Mouse (Mus musculus): ENCODE data around the gene Cpne6. TPM values are rescaled to one million over a fixed set of nuclear protein-coding genes. Genes with fewer than 3 reads are reported as not detected.

Gene Cpne6
- polyA plus RNA-seq (2016; fragmentation: Nextera tagmentation; extraction: Ambion mirVana): 1.1 and 1.6 TPM in 2 replicates

DNA sequence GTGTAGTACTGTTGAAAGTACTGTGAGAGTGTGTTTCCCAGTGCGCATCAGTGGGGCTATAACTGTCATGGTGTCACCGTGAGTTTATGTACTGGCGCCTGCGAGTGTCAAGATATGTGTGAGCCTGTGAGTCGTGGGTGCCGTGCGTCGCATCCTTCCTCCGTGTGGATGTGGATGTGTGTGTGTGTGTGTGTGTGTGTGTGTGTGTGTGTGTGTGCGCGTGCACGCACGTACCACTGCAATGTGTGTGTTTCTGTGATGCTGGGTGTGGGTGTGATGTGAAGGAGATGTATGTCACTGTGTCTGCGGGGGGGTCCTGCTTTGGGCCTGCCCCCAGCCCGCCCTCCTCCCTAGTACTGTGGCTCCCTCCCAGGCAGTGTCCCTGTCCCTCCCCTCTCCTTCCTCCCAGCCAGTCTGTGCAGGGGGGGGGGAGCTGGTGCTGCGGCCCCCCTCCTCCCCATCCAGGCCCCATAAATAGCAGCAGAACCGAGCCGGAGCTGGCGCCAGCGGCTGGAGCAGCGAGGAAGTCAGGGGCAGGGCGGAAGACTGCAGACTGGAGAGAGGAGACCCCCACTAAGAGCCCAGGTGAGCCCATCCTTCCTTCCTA lies at the start of gene Cpne6:
Gene Cpne6, plus strand, starts transcription at position 321 of the 607 bp plus-strand sequence.
- Histone ChIP-seq H3K4me3 (no peak within 1 kb of the TSS), H3K27me3 (ENCODE audit: insufficient read depth, poor library complexity, severe bottlenecking) (peaks cover 26% of the 10 kb centered on the region), H3K27ac (peak within 1 kb of the TSS; percentile 31; the same call in 1 of the 2 replicates), H3K4me1 (replicated peaks) (peaks cover 33% of the 10 kb centered on the region), H3K9me3 (no peaks in the 10 kb centered on the region), H3K36me3 (no peaks in the 10 kb centered on the region)
- 75% methylated on average over 22 of the region's 22 CpGs for WGBS
- DNase-seq (ENCODE audit: low spot score): no peak

DNA sequence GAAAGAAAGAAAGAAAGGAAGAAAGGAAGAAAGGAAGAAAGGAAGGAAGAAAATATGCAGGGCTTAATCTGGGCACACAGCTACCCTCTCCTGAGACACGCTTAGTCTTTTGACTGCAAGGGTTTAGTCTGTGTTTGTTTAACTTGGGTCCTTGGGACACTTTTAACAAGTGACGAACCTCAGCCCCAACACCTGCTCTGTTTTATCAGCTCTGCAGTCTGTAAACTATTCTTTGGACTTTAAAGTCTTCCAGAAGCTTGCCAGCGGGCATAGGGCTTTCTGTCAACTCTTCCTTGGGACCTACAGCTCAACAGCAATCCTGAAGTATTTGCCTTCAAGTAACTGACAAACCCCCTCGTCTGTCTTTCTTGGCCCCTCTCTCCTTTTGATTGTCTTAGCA lies 48.5 kb upstream of the Cpne6 start:
- Histone ChIP-seq H3K27me3 (ENCODE audit: insufficient read depth, poor library complexity, severe bottlenecking) (no peaks in the 10 kb centered on the region), H3K4me3 (no peak overlapping the region), H3K36me3 (no peaks in the 10 kb centered on the region), H3K9me3 (no peaks in the 10 kb centered on the region), H3K27ac (no peak overlapping the region), H3K4me1 (replicated peaks) (no peaks in the 10 kb centered on the region)
- 66% methylated on average over 4 of the region's 4 CpGs for WGBS
- no peak for DNase-seq (ENCODE audit: low spot score)

DNA sequence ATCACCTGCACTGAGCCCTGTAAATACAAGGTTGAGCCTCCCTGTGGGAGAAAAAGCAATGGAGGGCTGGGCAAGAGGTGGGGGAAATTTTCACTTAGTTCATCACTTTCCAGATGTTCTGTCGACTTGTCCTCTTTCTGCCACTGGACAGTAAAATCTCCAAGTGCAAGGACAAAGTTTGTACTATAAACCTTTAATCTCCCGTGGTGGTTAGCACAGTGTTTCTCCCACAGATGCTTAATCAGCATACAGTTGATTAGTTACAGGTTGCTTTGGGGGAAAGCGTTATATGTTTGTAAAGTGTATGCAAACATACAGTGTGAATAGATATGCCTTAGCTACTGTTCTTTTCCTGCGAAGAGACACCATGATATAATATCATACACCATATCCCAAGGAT lies 43.8 kb upstream of the Cpne6 start:
- Histone ChIP-seq H3K27ac (no peak overlapping the region), H3K9me3 (no peaks in the 10 kb centered on the region), H3K4me1 (replicated peaks) (peaks cover 13% of the 10 kb centered on the region; the same call in 1 of the 2 replicates), H3K4me3 (no peak overlapping the region), H3K27me3 (ENCODE audit: insufficient read depth, poor library complexity, severe bottlenecking) (no peaks in the 10 kb centered on the region), H3K36me3 (no peaks in the 10 kb centered on the region)
- no peak for DNase-seq (ENCODE audit: low spot score)
- 87% methylated on average over 4 of the region's 4 CpGs for WGBS

DNA sequence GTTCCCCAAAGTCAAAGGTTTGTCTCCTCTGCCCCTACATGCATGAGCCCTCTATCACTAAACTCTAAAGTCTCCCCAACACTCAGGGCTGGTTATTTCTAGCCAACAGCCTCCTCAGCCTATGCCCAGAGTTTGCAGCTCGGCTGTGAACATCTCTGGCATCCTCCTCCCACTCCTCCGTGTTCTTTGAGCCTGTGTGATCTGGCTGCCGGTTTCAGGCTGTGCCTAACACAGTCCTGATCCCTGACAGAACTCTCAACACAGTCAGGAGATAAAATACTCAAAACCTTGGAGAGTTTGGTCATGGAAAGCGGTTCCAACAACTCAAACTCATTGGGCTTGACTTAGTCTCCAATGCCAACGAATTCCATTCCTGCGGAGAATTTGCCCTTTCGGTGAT lies 43.1 kb upstream of the Cpne6 start:
- Histone ChIP-seq H3K27me3 (ENCODE audit: insufficient read depth, poor library complexity, severe bottlenecking) (no peaks in the 10 kb centered on the region), H3K36me3 (no peaks in the 10 kb centered on the region), H3K4me1 (replicated peaks) (peaks cover 18% of the 10 kb centered on the region; the same call in 1 of the 2 replicates), H3K9me3 (no peaks in the 10 kb centered on the region), H3K27ac (no peak overlapping the region), H3K4me3 (no peak overlapping the region)
- DNase-seq (ENCODE audit: low spot score): no peak
- whole genome bisulfite sequencing: 82% methylated on average over 7 of the region's 7 CpGs

DNA sequence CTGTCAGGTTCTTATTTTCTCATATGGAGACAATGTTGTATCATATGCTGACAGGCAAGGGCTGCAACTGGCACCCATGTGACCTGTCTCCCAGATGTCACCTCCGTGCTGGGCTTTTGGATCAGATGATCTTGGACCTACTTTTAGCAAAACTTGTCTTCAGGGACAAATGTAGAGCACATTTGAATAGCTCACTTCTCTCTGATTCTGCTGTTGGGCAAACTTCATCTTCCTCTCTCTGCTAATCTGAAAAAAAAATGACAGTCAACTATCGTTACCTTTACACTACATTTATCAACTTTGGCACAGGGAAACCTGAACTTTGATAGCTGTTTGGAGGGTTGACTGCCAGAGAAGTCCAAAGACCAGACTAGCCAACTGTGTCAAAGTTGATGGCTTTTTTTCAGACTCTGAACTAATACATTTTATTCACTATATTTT lies 41.9 kb upstream of the Cpne6 start:
- peaks cover 18% of the 10 kb centered on the region; the same call in 1 of the 2 replicates for H3K4me1 ChIP-seq (replicated peaks)
- DNase-seq (ENCODE audit: low spot score): no peak
- no peaks in the 10 kb centered on the region for H3K36me3 ChIP-seq
- no peaks in the 10 kb centered on the region for H3K9me3 ChIP-seq
- WGBS: 89% methylated on average over 2 of the region's 2 CpGs
- H3K27me3 ChIP-seq (ENCODE audit: insufficient read depth, poor library complexity, severe bottlenecking): no peaks in the 10 kb centered on the region
- H3K4me3 ChIP-seq: no peak overlapping the region
- no peak overlapping the region for H3K27ac ChIP-seq

DNA sequence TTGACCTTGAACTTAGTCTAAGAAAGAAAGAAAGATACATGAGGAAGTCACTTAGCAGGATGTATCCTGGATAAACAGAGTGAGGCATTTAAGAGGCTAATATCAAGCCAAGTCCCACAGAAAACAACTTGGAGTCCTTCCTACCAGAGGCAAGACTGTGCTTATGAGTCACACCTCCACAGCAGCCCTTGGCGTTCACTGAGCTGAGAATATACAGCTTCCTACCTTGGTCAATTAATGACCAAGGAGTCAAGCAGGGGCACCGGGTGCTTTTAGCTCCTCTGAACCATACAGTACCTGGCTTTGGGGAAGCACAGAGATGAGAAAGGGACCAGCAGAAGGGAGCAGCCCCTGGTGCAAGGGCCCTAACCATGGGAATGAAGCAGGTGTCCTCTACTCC lies 41.2 kb upstream of the Cpne6 start:
- Histone ChIP-seq H3K27me3 (ENCODE audit: insufficient read depth, poor library complexity, severe bottlenecking) (no peaks in the 10 kb centered on the region), H3K4me3 (no peak overlapping the region), H3K9me3 (no peaks in the 10 kb centered on the region), H3K27ac (no peak overlapping the region), H3K36me3 (no peaks in the 10 kb centered on the region), H3K4me1 (replicated peaks) (peaks cover 18% of the 10 kb centered on the region; the same call in 1 of the 2 replicates)
- WGBS: 84% methylated on average over 2 of the region's 2 CpGs
- DNase-seq (ENCODE audit: low spot score): no peak

DNA sequence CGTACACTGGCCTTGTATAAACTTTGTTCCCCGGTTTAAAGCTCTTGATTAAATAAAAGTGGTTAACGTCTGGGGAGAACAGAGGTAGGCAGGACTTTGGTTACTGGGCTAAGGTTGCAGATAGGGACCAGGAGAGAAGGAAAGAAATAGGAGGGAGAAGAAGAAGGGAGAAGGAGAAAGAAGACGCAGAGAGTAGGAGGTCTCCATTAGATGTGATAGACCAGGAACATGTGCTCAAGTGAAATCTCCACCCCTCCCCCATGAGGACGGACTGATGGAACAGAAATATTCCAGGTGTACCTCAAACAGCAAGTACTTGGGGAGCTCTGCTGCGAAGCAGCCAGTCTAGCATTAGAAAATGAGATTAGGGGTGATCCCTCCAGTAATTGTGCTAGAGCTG lies 40.4 kb upstream of the Cpne6 start:
- H3K9me3 ChIP-seq: no peaks in the 10 kb centered on the region
- H3K4me3 ChIP-seq: no peak overlapping the region
- no peak for DNase-seq (ENCODE audit: low spot score)
- no peaks in the 10 kb centered on the region for H3K36me3 ChIP-seq
- H3K27ac ChIP-seq: no peak overlapping the region
- WGBS: 81% methylated on average over 6 of the region's 6 CpGs
- peaks cover 18% of the 10 kb centered on the region; the same call in 1 of the 2 replicates for H3K4me1 ChIP-seq (replicated peaks)
- H3K27me3 ChIP-seq (ENCODE audit: insufficient read depth, poor library complexity, severe bottlenecking): no peaks in the 10 kb centered on the region

DNA sequence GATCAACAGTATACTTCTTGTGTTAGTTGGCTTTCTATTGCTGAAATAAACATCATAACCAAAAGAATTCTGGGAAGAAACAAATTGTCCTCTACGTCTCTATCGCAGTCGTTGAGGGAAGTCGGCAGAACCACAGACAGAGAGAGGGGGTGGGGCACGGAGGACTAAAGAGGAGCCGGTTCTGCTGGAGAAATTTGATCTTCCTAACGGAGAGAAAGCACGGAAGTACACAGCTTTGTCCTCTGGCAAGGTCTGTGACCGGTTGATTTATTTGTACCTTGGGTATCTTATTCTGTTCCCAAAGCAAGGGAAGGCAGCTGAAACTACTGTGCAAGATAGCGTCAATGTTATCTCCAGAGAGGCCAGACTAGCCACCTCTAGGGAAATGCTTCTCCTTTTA lies 39.4 kb upstream of the Cpne6 start:
- Histone ChIP-seq H3K4me1 (replicated peaks) (peaks cover 18% of the 10 kb centered on the region; the same call in 1 of the 2 replicates), H3K4me3 (no peak overlapping the region), H3K36me3 (no peaks in the 10 kb centered on the region), H3K27me3 (ENCODE audit: insufficient read depth, poor library complexity, severe bottlenecking) (no peaks in the 10 kb centered on the region), H3K27ac (no peak overlapping the region), H3K9me3 (no peaks in the 10 kb centered on the region)
- DNase-seq (ENCODE audit: low spot score): no peak
- WGBS: 11% methylated on average over 10 of the region's 10 CpGs

DNA sequence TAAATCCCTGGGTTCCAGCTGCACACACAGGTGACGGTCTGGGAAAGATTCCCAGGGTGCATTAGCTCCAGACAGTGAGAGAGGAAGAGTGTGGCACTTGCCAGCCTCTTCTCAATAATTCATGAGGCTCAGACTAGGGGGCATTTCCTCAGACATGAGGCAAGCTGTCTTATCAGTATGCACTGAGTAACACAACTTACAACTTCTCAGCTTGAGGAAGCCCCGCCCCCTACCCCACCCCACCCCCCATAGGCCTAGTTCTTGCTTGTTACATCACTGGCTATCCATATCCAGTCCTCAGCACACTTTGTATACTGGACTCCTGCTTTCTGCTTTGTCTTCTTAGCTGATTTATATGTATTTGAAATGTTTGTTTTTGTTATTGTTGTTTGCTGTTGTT lies 34.6 kb upstream of the Cpne6 start:
- no peak overlapping the region for H3K27ac ChIP-seq
- no peaks in the 10 kb centered on the region for H3K27me3 ChIP-seq (ENCODE audit: insufficient read depth, poor library complexity, severe bottlenecking)
- H3K4me3 ChIP-seq: no peak overlapping the region
- no peaks in the 10 kb centered on the region for H3K36me3 ChIP-seq
- H3K9me3 ChIP-seq: no peaks in the 10 kb centered on the region
- DNase-seq (ENCODE audit: low spot score): no peak
- WGBS: 62% methylated on average over 2 of the region's 2 CpGs
- H3K4me1 ChIP-seq (replicated peaks): peaks cover 23% of the 10 kb centered on the region; the same call in 1 of the 2 replicates

DNA sequence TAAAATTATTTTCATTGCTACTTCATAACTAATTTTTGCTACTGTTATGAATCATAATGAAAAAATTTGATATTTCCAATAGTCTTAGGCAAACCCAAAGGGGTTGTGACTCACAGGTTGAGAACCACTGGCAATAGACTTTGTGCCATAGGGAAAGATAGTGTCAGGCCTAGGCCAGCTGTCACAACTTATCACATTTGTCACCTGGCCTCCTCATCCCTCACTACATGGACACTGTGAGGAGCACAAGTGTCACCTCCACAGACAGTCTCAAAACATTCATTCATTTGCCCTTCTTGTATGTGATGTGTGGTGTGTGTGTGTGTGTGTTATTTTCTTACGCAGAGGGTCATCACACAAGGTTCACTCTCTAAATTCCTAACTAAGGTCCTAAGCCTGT lies 32.8 kb upstream of the Cpne6 start:
- Histone ChIP-seq H3K4me1 (replicated peaks) (peaks cover 10% of the 10 kb centered on the region; the same call in 1 of the 2 replicates), H3K27me3 (ENCODE audit: insufficient read depth, poor library complexity, severe bottlenecking) (no peaks in the 10 kb centered on the region), H3K9me3 (no peaks in the 10 kb centered on the region), H3K36me3 (no peaks in the 10 kb centered on the region), H3K4me3 (no peak overlapping the region), H3K27ac (no peak overlapping the region)
- 100% methylated on average over 1 of the region's 1 CpGs for WGBS
- DNase-seq (ENCODE audit: low spot score): no peak

DNA sequence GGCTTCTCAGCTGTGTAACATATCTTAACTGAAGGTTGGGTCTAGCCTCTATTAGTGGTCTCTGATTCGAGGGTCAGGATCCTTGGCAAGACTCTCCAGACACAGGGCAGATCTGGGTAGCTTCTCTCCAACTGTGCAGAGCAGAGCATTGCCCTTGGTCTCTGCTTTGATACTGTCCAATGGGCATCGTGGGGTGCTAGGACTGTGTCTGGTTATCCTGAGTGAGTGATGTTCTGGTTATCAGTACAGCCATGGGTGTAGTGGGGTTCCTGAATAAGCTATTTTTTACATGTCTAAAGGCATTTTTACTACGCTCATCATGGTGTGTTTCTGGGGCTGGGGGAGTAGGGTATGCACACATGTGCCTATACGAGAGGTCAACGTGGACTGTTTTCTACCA lies 32.4 kb upstream of the Cpne6 start:
- Histone ChIP-seq H3K27ac (no peak overlapping the region), H3K4me1 (replicated peaks) (peaks cover 10% of the 10 kb centered on the region; the same call in 1 of the 2 replicates), H3K27me3 (ENCODE audit: insufficient read depth, poor library complexity, severe bottlenecking) (no peaks in the 10 kb centered on the region), H3K9me3 (no peaks in the 10 kb centered on the region), H3K4me3 (0 out of 2 replicates have a peak overlapping the region, but pooled peaks have one; percentile 59), H3K36me3 (no peaks in the 10 kb centered on the region)
- 89% methylated on average over 5 of the region's 5 CpGs for WGBS
- no peak for DNase-seq (ENCODE audit: low spot score)

DNA sequence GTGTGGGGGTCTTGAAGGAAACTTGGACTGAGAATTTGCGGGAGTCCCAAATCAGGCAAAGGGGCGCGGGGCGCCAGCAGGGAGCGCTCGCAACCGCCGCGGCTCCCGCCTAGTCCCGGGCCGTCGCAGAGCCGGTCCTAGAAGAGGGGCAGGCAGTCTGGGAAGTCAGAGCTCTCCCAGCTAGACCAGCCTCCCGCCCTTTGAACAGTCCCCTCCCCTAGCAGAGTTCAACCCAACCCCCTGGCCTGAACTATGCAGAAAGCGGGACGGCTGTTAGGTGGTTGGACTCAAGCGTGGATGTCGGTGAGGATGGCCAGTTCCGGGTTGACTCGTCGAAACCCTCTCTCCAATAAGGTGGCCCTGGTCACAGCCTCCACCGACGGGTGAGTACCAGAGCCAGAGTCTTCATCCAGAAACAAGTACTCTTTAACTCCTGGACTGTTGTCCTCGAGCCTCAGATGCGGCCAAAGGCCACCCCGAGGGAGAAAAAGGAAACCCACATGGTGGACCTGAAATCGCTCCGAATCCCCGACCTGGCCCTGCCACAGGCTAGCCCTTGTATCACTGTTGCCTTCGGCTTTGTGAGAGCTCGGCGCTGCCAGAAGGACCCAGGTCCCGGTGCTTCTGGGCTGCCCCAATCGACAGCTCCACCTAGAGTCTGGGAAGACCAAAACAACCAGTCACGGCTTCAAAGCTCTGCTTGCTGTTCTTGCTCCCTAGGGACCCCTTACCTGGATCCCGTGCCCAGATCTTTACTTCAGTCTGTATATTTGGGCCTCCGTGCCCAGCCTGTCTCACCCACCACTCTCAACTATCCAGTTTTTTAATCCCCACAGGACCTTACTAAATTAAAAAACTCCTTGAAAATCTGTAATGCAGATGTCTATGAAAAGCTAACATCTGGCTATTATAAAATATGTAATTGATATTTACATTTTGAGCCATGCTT lies 31.3 kb upstream of the Cpne6 start, which contains the start of gene Dhrs4:
Gene Dhrs4, plus strand, starts transcription at position 108 of the 949 bp plus-strand sequence.
- H3K27ac ChIP-seq: peak within 1 kb of the TSS; percentile 93
- H3K4me3 ChIP-seq: peak within 1 kb of the TSS; percentile 59
- DNase-seq (ENCODE audit: low spot score): peak; percentile 83
- no peaks in the 10 kb centered on the region for H3K9me3 ChIP-seq
- H3K4me1 ChIP-seq (replicated peaks): peaks cover 10% of the 10 kb centered on the region; the same call in 1 of the 2 replicates
- H3K27me3 ChIP-seq (ENCODE audit: insufficient read depth, poor library complexity, severe bottlenecking): no peaks in the 10 kb centered on the region
- 1% methylated on average over 38 of the region's 38 CpGs for WGBS
- no peaks in the 10 kb centered on the region for H3K36me3 ChIP-seq

DNA sequence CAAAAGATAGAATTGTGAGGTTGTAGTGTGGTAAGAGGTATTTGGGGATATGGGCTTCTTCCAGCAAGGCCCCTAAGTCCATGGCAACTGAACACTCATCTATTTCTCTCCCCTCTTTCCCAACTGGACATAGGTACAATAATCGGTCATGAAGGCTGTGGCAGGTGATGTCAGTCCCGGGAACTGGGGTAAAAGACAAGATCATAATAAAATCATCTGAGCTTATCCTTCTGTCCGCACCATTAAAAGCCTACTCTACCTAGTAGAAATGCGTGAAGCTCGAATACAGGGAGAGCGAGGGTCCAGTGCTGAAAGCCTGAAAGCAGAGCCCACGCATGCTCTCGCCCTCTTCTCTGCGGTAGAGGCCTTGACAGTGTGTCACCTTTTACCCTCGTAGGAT lies 30.6 kb upstream of the Cpne6 start:
- Histone ChIP-seq H3K9me3 (no peaks in the 10 kb centered on the region), H3K27ac (no peak overlapping the region), H3K27me3 (ENCODE audit: insufficient read depth, poor library complexity, severe bottlenecking) (no peaks in the 10 kb centered on the region), H3K4me1 (replicated peaks) (peaks cover 10% of the 10 kb centered on the region; the same call in 1 of the 2 replicates), H3K36me3 (no peaks in the 10 kb centered on the region), H3K4me3 (0 out of 2 replicates have a peak overlapping the region, but pooled peaks have one; percentile 59)
- DNase-seq (ENCODE audit: low spot score): no peak
- 93% methylated on average over 10 of the region's 10 CpGs for WGBS
